Mouse (Mus musculus) G1E (cell line): Measurements from ENCODE around the gene Sox12. TPM values are rescaled to one million over a fixed set of nuclear protein-coding genes. Genes with fewer than 3 reads are reported as not detected.
A peak's percentile ranks its signal among the peaks of the same experiment; 100 is the strongest.

ENCODE experiments used
- ATAC-seq: 2 replicates; pipeline ENCODE4 v1.8.0; 2016; ENCODE audit warnings: mild to moderate bottlenecking; ENCODE audit not compliant: insufficient number of reproducible peaks, poor library complexity, low FRiP score, severe bottlenecking; ENCODE audit errors: extremely low read depth
- DNase-seq: peaks from one replicate; pipeline ENCODE4 v3.0.0; 2012; ENCODE audit warnings: low spot score
- H3K27me3 ChIP-seq: 2 replicates; pipeline ENCODE4 v1.6.1; 2012; ENCODE audit warnings: mild to moderate bottlenecking, low read length, inconsistent platforms; ENCODE audit not compliant: insufficient read depth
- H3K36me3 ChIP-seq: replicated peaks from 2 replicates; pipeline ENCODE3; 2012; ENCODE audit warnings: mild to moderate bottlenecking, inconsistent platforms
- H3K4me1 ChIP-seq: 2 replicates; pipeline ENCODE4 v1.6.1; 2012; ENCODE audit warnings: low read depth, low read length, inconsistent platforms, mixed read lengths; ENCODE audit not compliant: insufficient read depth
- H3K4me3 ChIP-seq: 2 replicates; pipeline ENCODE4 v1.5.1; 2012; ENCODE audit warnings: low read depth, mild to moderate bottlenecking, inconsistent platforms, low read length, moderate library complexity, mixed read lengths
- H3K9me3 ChIP-seq: replicated peaks from 2 replicates; pipeline ENCODE4 v1.6.1; 2012; ENCODE audit warnings: inconsistent platforms
- CTCF ChIP-seq: IDR thresholded peaks from 2 replicates; pipeline ENCODE4 v1.5.1; 2012; ENCODE audit warnings: low read depth, low read length, inconsistent platforms, mixed read lengths
- GATA1 ChIP-seq: IDR thresholded peaks from 2 replicates; pipeline ENCODE4 v1.6.1; 2012; ENCODE audit warnings: borderline replicate concordance, low read length, inconsistent platforms, mixed read lengths
- GATA2 ChIP-seq: IDR thresholded peaks from 2 replicates; pipeline ENCODE4 v1.6.1; 2012; ENCODE audit warnings: low read depth, low read length, inconsistent platforms, borderline replicate concordance
- POLR2AphosphoS5 ChIP-seq: IDR thresholded peaks from 2 replicates; pipeline ENCODE4 v1.6.1; 2012; ENCODE audit warnings: low read depth, low read length, inconsistent platforms; ENCODE audit not compliant: insufficient replicate concordance
- TAL1 ChIP-seq: conservative IDR thresholded peaks from 2 replicates; pipeline ENCODE4 v1.6.1; 2012; ENCODE audit warnings: low read depth, low read length, inconsistent platforms, mixed read lengths
- polyA plus RNA-seq: library from polyadenylated mRNA; stranded (reverse); fragments of >175 nt; gene quantifications from 2 replicates; pipeline ENCODE4 v1.2.3, GENCODE M21; 2012
- total RNA-seq, 2 experiments: library from RNA; stranded (forward) in 1 of 2; stranded (reverse) in 1 of 2; fragments of 200-1000 nt in 1 of 2; fragments of >200 nt in 1 of 2; fragmentation: Nextera tagmentation in 1 of 2; gene quantifications; 2 replicates each; pipeline ENCODE4 v1.2.3; 2014 to 2017

The Sox12 gene
- total and polyA plus RNA-seq, 3 experiments, result 0.98 to 60.0 (median 29.4) TPM

- H3K27me3 ChIP-seq, result peaks cover 31% of the 10 kb centered on the region
- peaks cover 22% of the 10 kb centered on the region for H3K36me3 ChIP-seq
- peak overlapping the region; percentile 79 for H3K4me3 ChIP-seq
- peaks cover 52% of the 10 kb centered on the region for H3K4me1 ChIP-seq
- TF ChIP-seq GATA1 (no peak), TAL1 (no peak), POLR2AphosphoS5 (no peak), GATA2 (no peak)
- DNase-seq (peak; percentile 43), ATAC-seq (peak; percentile 61)
- H3K9me3 ChIP-seq, result peaks cover 20% of the 10 kb centered on the region
These were observed 1.5 kb downstream of the Sox12 start for GRCm38 (mm10) chr2:152396110-152397003.

GRCm38 (mm10) chr2:152395271-152395920 is 2.5 kb downstream of the Sox12 start:
- Histone ChIP-seq H3K4me3 (peak overlapping the region; percentile 79), H3K27me3 (peaks cover 31% of the 10 kb centered on the region), H3K4me1 (peaks cover 52% of the 10 kb centered on the region), H3K9me3 (peaks cover 20% of the 10 kb centered on the region), H3K36me3 (peaks cover 22% of the 10 kb centered on the region)
- TF ChIP-seq GATA1, result no peak
- TF ChIP-seq POLR2AphosphoS5, result no peak
- no peak for TF ChIP-seq GATA2
- TF ChIP-seq CTCF, result no peak
- no peak for TF ChIP-seq TAL1
- ATAC-seq (no peak), DNase-seq (no peak)

- peaks cover 22% of the 10 kb centered on the region for H3K27me3 ChIP-seq
- no peak for TF ChIP-seq TAL1
- no peak for TF ChIP-seq CTCF
- TF ChIP-seq POLR2AphosphoS5, result no peak
- no peak for TF ChIP-seq GATA2
- TF ChIP-seq GATA1, result no peak
- no peak for DNase-seq
- peaks cover 22% of the 10 kb centered on the region for H3K36me3 ChIP-seq
- no peak overlapping the region; the same call in 1 of the 2 replicates for H3K4me3 ChIP-seq
- ATAC-seq, result no peak
- peaks cover 20% of the 10 kb centered on the region for H3K9me3 ChIP-seq
- peaks cover 34% of the 10 kb centered on the region for H3K4me1 ChIP-seq
These were observed 4.4 kb downstream of the Sox12 start for GRCm38 (mm10) chr2:152393225-152394017.

- DNase-seq (peak; percentile 54), ATAC-seq (no peak)
- Histone ChIP-seq H3K9me3 (peaks cover 16% of the 10 kb centered on the region), H3K36me3 (peaks cover 22% of the 10 kb centered on the region), H3K4me1 (peaks cover 32% of the 10 kb centered on the region), H3K4me3 (no peak overlapping the region), H3K27me3 (peaks cover 22% of the 10 kb centered on the region)
- TF ChIP-seq CTCF, result peak; percentile 24; the same call in 1 of the 2 replicates
- TF ChIP-seq GATA1, result no peak
These were observed 5.1 kb downstream of the Sox12 start for GRCm38 (mm10) chr2:152392786-152393185.

- no peak for ATAC-seq
- no peak overlapping the region for H3K4me3 ChIP-seq
- DNase-seq, result no peak
- H3K27me3 ChIP-seq, result peaks cover 17% of the 10 kb centered on the region; the same call in 1 of the 2 replicates
- TF ChIP-seq GATA2 (no peak), GATA1 (no peak), POLR2AphosphoS5 (no peak), TAL1 (no peak), CTCF (no peak)
- H3K4me1 ChIP-seq, result peaks cover 6% of the 10 kb centered on the region
- H3K9me3 ChIP-seq, result peaks cover 4% of the 10 kb centered on the region; the same call in 1 of the 2 replicates
- H3K36me3 ChIP-seq, result no peaks in the 10 kb centered on the region
These were observed 13.7 kb downstream of the Sox12 start for GRCm38 (mm10) chr2:152384191-152384590.

GRCm38 (mm10) chr2:152376345-152376741 is 21.5 kb downstream of the Sox12 start, which contains the start of gene Nrsn2:
TSS of gene Nrsn2 (minus strand) at chr2:152376638.
- Histone ChIP-seq H3K36me3 (no peaks in the 10 kb centered on the region), H3K4me1 (peaks cover 13% of the 10 kb centered on the region), H3K4me3 (no peak within 1 kb of the TSS), H3K9me3 (no peaks in the 10 kb centered on the region), H3K27me3 (peaks cover 45% of the 10 kb centered on the region)
- no peak for DNase-seq
- no peak for TF ChIP-seq CTCF
- no peak for ATAC-seq
